23 mouse cellular contexts compared by ENCODE assay signal in genomic region chr5:35221451-35222305, GRCm38 (mm10). TPM values are rescaled to one million over a fixed set of nuclear protein-coding genes. Genes with fewer than 3 reads are reported as not detected.
DNase-seq lines count a peak whose midpoint lies in the region; ATAC-seq lines count a peak whose summit lies in the region.
"Had no signal": no experiment of that assay in that cellular context is flagged by ENCODE, and none has a peak within 500 bp of the region (broad histone marks: within the 10 kb centered on the region; RNA-seq: fewer than 3 reads in every experiment).

No protein-coding gene starts in this region.

- 87% methylated on average over 4 of the region's 4 CpGs for WGBS in forebrain, embryonic 14.5 days
- WGBS in forebrain, embryonic 13.5 days, result 76% methylated on average over 4 of the region's 4 CpGs
- 79% methylated on average over 4 of the region's 4 CpGs for WGBS in embryonic facial prominence, embryonic 14.5 days

- intact Hi-C loops in left cerebral cortex, postnatal 4 days (cut with DNase I), result no loop called here

- H3K9me3 ChIP-seq in forebrain, embryonic 14.5 days (replicated peaks; ENCODE audit: control insufficient read depth, low read length), result no peaks in the 10 kb centered on the region
- H3K9me3 ChIP-seq in forebrain, embryonic 13.5 days (replicated peaks), result 0 out of 2 replicates have a peak, but pooled peaks cover 4% of the 10 kb centered on the region
- peaks cover 6% of the 10 kb centered on the region; the same call in 1 of the 2 replicates for H3K9me3 ChIP-seq in embryonic facial prominence, embryonic 14.5 days (ENCODE audit: control insufficient read depth, low read length)
- H3K9me3 ChIP-seq: embryonic facial prominence, embryonic 15.5 days; heart, embryonic 15.5 days; liver, embryonic 13.5 days; midbrain, embryonic 12.5 days; neural tube, embryonic 15.5 days had no signal

- H3K4me1 ChIP-seq in forebrain, embryonic 14.5 days (ENCODE audit: control insufficient read depth, insufficient read depth, low read length), result no peaks in the 10 kb centered on the region
- no peaks in the 10 kb centered on the region for H3K4me1 ChIP-seq in forebrain, embryonic 13.5 days
- H3K4me1 ChIP-seq in embryonic facial prominence, embryonic 14.5 days (ENCODE audit: control insufficient read depth, insufficient read depth, low read length), result no peaks in the 10 kb centered on the region
- H3K4me1 ChIP-seq: embryonic facial prominence, embryonic 15.5 days; heart, embryonic 15.5 days; limb, embryonic 13.5 days; liver, embryonic 13.5 days had no signal

- DNase-seq in forebrain, embryonic 14.5 days (ENCODE audit: low spot score), result peak; percentile 14
- DNase-seq in left cerebral cortex, postnatal 4 days, result peak; percentile 24
- no peak for DNase-seq in left cerebral cortex, adult 11 months (ENCODE audit: low spot score)
- peak; percentile 68 for DNase-seq in adrenal gland, postnatal 14 days
- peak; percentile 21 for DNase-seq in embryonic facial prominence, embryonic 14.5 days (ENCODE audit: low spot score)
- no peak for DNase-seq in urinary bladder, postnatal 10 days (ENCODE audit: low spot score)
- DNase-seq in right cerebral cortex, postnatal 10 days (ENCODE audit: low spot score in 2 of 2), result no peak
- DNase-seq: B cell, adult 2 months; cerebellum, adult 2 months; gastrocnemius, postnatal 10 days; heart, adult 11 months; kidney, adult 18-20 months; liver, embryonic 13.5 days; lung, embryonic 14.5 days; lung, postnatal 4 days; right cerebral cortex, adult 18-20 months had no signal

- H3K4me3 ChIP-seq in forebrain, embryonic 14.5 days (ENCODE audit: low read depth, low read length), result no peak overlapping the region
- no peak overlapping the region for H3K4me3 ChIP-seq in forebrain, embryonic 13.5 days
- H3K4me3 ChIP-seq in embryonic facial prominence, embryonic 14.5 days (ENCODE audit: low read depth, low read length), result no peak overlapping the region
- H3K4me3 ChIP-seq: embryonic facial prominence, embryonic 15.5 days; heart, embryonic 15.5 days; limb, embryonic 13.5 days; liver, embryonic 13.5 days; midbrain, embryonic 12.5 days; neural tube, embryonic 15.5 days had no signal

- H3K4me2 ChIP-seq in forebrain, embryonic 14.5 days (ENCODE audit: low read length), result no peak overlapping the region
- no peak overlapping the region for H3K4me2 ChIP-seq in forebrain, embryonic 13.5 days
- no peak overlapping the region for H3K4me2 ChIP-seq in embryonic facial prominence, embryonic 14.5 days (ENCODE audit: low read depth, low read length)
- H3K4me2 ChIP-seq: embryonic facial prominence, embryonic 15.5 days; heart, embryonic 15.5 days; limb, embryonic 13.5 days; liver, embryonic 13.5 days; lung, embryonic 14.5 days; midbrain, embryonic 12.5 days; neural tube, embryonic 15.5 days had no signal

- no peak overlapping the region for H3K9ac ChIP-seq in forebrain, embryonic 14.5 days (ENCODE audit: low read length)
- no peak overlapping the region for H3K9ac ChIP-seq in forebrain, embryonic 13.5 days
- H3K9ac ChIP-seq in embryonic facial prominence, embryonic 14.5 days (ENCODE audit: low read depth, low read length), result no peak overlapping the region
- H3K9ac ChIP-seq: embryonic facial prominence, embryonic 15.5 days; heart, embryonic 15.5 days; limb, embryonic 13.5 days; liver, embryonic 13.5 days; lung, embryonic 14.5 days; midbrain, embryonic 12.5 days; neural tube, embryonic 15.5 days had no signal

- H3K27ac ChIP-seq in forebrain, embryonic 14.5 days (ENCODE audit: low read depth, low read length), result no peak overlapping the region
- H3K27ac ChIP-seq in forebrain, embryonic 13.5 days, result no peak overlapping the region
- H3K27ac ChIP-seq in embryonic facial prominence, embryonic 14.5 days (replicated peaks; ENCODE audit: low read depth, low read length), result no peak overlapping the region
- H3K27ac ChIP-seq: embryonic facial prominence, embryonic 15.5 days; heart, embryonic 15.5 days; limb, embryonic 13.5 days; liver, embryonic 13.5 days; midbrain, embryonic 12.5 days; neural tube, embryonic 15.5 days had no signal

- no peaks in the 10 kb centered on the region for H3K27me3 ChIP-seq in forebrain, embryonic 14.5 days (replicated peaks; ENCODE audit: control insufficient read depth, insufficient read depth, low read length)
- H3K27me3 ChIP-seq in forebrain, embryonic 13.5 days, result no peaks in the 10 kb centered on the region
- no peaks in the 10 kb centered on the region for H3K27me3 ChIP-seq in embryonic facial prominence, embryonic 14.5 days (replicated peaks; ENCODE audit: control insufficient read depth, insufficient read depth, low read length)
- H3K27me3 ChIP-seq: embryonic facial prominence, embryonic 15.5 days; limb, embryonic 13.5 days; liver, embryonic 13.5 days; midbrain, embryonic 12.5 days; neural tube, embryonic 15.5 days had no signal

- H3K36me3 ChIP-seq in forebrain, embryonic 14.5 days (ENCODE audit: control insufficient read depth, insufficient read depth, low read length), result no peaks in the 10 kb centered on the region
- H3K36me3 ChIP-seq in forebrain, embryonic 13.5 days (ENCODE audit: poor library complexity, severe bottlenecking), result no peaks in the 10 kb centered on the region
- no peaks in the 10 kb centered on the region for H3K36me3 ChIP-seq in embryonic facial prominence, embryonic 14.5 days (ENCODE audit: control insufficient read depth, insufficient read depth, low read length)
- H3K36me3 ChIP-seq: embryonic facial prominence, embryonic 15.5 days; heart, embryonic 15.5 days; limb, embryonic 13.5 days; liver, embryonic 13.5 days; midbrain, embryonic 12.5 days; neural tube, embryonic 15.5 days had no signal

- no peak for ATAC-seq in forebrain, embryonic 14.5 days
- no peak for ATAC-seq in forebrain, embryonic 13.5 days
- ATAC-seq in embryonic facial prominence, embryonic 14.5 days (ENCODE audit: low read depth), result no peak

RNA-seq across cellular contexts. Expression of gene Adra2c, which starts 56.4 kb away (rescaled TPM):
- polyA plus RNA-seq in forebrain, embryonic 14.5 days (2014; fragmentation: Nextera tagmentation; extraction: Ambion mirVana), result 0.89 and 0.94 TPM in 2 replicates
- 0.19 and 0.21 TPM in 2 replicates for polyA plus RNA-seq in forebrain, embryonic 13.5 days (2015; fragmentation: Nextera tagmentation; extraction: Ambion mirVana)
- total RNA-seq in left cerebral cortex, postnatal 4 days (2021), result 1 to 10 TPM; 6.4 to 7.8 TPM
- 0.30 and 0.83 TPM in 2 replicates for total RNA-seq in adrenal gland, postnatal 14 days (2021)
- 0.31 and 0.53 TPM in 2 replicates for polyA plus RNA-seq in embryonic facial prominence, embryonic 14.5 days (2014; fragmentation: Nextera tagmentation; extraction: Ambion mirVana)
- total RNA-seq: hematopoietic stem cell, adult 5-6 weeks had no signal
- polyA plus RNA-seq: heart, embryonic 15.5 days; limb, embryonic 13.5 days; liver, embryonic 13.5 days; lung, embryonic 14.5 days; midbrain, embryonic 12.5 days had no signal

Comparison
In these comparisons a context has a peak if more than half of its experiments do, and no peak if none do; other contexts are left out.
1. DNase-seq: peak in forebrain, embryonic 14.5 days (single experiment), left cerebral cortex, postnatal 4 days (single experiment), adrenal gland, postnatal 14 days (single experiment) and embryonic facial prominence, embryonic 14.5 days (single experiment); none in left cerebral cortex, adult 11 months (single experiment), urinary bladder, postnatal 10 days (single experiment) and right cerebral cortex, postnatal 10 days (0 of 2).